Mouse (Mus musculus): ENCODE results near the gene Nin. TPM values are rescaled to one million over a fixed set of nuclear protein-coding genes. Genes with fewer than 3 reads are reported as not detected.
A peak's percentile ranks its signal among the peaks of the same experiment; 100 is the strongest.

Gene Nin
- polyA plus RNA-seq, 1 experiment from 2014 or later, result 14.8 TPM

DNA sequence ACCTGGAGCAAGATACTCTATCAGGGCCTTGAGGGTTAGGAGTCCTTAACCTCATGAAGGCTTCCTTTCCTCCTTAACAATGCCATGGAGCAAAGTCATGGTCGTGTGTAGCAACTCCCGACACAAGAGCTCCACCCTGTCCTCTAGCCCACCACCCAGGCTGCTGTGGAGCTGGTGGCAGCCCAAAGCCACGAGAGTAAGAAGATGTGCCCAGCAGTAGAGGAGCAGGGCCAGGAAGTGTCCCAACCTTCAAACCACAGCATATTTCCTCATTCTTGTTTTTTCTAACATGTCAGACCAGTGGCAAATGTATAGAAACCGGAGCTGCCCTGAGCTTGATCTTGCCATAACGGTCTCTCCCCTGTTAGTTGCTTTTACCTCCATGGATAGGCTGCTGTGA is 29.3 kb downstream of the Nin start:
- Histone ChIP-seq H3K4me2 (ENCODE audit: low read length) (no peak overlapping the region), H3K4me1 (ENCODE audit: control insufficient read depth, insufficient read depth, low read length) (no peaks in the 10 kb centered on the region), H3K4me3 (ENCODE audit: low read depth, low read length) (no peak overlapping the region), H3K9me3 (replicated peaks; ENCODE audit: control insufficient read depth, low read length) (no peaks in the 10 kb centered on the region), H3K27me3 (replicated peaks; ENCODE audit: control insufficient read depth, insufficient read depth, low read length) (no peaks in the 10 kb centered on the region), H3K27ac (ENCODE audit: low read depth, low read length) (no peak overlapping the region), H3K36me3 (ENCODE audit: control insufficient read depth, insufficient read depth, low read length) (peaks cover 5% of the 10 kb centered on the region; the same call in 1 of the 2 replicates), H3K9ac (ENCODE audit: low read length) (no peak overlapping the region)
- 93% methylated on average over 5 of the region's 5 CpGs for WGBS
- ATAC-seq (no peak), DNase-seq (ENCODE audit: low spot score) (no peak)

DNA sequence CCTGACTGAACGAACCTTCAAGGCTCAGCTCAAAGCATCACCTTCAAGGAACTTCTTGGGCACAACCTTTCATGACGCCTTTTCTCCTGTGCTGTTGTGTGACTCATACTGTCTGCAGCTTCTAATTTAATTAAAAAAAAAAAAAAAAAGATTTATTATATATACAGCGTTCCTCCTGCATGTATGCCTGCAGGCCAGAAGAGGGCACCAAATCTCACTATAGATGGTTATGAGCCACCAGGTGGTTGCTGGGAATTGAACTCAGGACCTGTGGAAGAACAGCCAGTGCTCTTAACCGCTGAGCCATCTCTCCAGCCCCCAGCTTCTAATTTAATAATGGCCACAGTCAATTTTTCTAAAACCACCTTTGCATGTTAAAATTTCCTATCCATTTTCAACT is 29.8 kb downstream of the Nin start:
- peaks cover 5% of the 10 kb centered on the region; the same call in 1 of the 2 replicates for H3K36me3 ChIP-seq (ENCODE audit: control insufficient read depth, insufficient read depth, low read length)
- no peaks in the 10 kb centered on the region for H3K27me3 ChIP-seq (replicated peaks; ENCODE audit: control insufficient read depth, insufficient read depth, low read length)
- H3K4me2 ChIP-seq (ENCODE audit: low read length), result no peak overlapping the region
- H3K4me1 ChIP-seq (ENCODE audit: control insufficient read depth, insufficient read depth, low read length), result no peaks in the 10 kb centered on the region
- no peak overlapping the region for H3K9ac ChIP-seq (ENCODE audit: low read length)
- no peaks in the 10 kb centered on the region for H3K9me3 ChIP-seq (replicated peaks; ENCODE audit: control insufficient read depth, low read length)
- DNase-seq (ENCODE audit: low spot score), result no peak
- H3K27ac ChIP-seq (ENCODE audit: low read depth, low read length), result no peak overlapping the region
- WGBS, result 95% methylated on average over 4 of the region's 4 CpGs
- ATAC-seq, result no peak
- no peak overlapping the region for H3K4me3 ChIP-seq (ENCODE audit: low read depth, low read length)

DNA sequence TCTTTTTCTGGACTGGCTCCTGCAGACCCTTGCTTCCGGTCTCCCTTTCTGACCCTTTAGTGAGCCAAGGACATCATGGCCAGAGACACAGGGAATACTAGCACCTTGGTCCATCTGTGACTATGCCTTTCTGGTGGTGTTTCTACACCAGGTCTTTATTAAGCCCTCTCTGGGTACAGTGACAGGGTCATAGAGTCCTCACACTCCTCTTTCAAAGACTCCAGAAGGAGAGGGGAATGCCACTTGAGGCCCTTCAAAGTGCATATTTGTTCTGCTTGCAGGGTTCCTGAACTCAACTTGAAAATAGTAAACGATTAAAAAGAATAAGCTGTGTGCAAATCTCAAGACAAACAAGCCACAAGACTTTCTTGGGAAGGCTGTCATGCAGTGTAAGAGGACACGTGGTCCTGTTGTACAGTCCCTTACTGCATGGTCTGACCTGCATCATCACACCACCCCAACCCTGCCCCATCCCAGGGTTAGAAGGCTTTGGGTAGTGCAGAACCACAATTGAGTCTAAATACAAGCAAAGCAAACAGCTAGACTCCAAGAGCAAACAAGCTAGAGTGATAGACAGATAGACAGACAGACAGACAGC is 30.5 kb downstream of the Nin start:
- no peaks in the 10 kb centered on the region for H3K27me3 ChIP-seq (replicated peaks; ENCODE audit: control insufficient read depth, insufficient read depth, low read length)
- 93% methylated on average over 3 of the region's 3 CpGs for WGBS

DNA sequence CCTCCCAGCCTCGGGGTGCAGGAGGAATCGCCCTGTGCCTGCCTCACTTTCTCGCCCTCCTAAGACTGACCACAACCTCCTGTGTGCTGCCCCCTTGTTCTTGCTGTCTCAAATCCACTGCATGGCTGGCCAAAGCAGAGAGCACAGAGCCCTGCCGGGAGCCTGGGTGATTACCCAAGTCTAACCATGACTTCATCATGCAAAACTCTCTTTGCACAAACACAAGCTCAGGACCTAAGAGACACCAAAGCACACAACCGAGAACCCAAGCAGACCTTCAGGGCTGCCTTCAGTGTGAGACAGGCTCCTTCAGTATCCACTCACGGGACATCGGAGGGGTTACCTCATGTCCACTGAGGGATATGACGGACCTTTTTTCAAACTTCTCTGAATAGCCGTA is 31.0 kb downstream of the Nin start:
- no peaks in the 10 kb centered on the region for H3K27me3 ChIP-seq (replicated peaks; ENCODE audit: control insufficient read depth, insufficient read depth, low read length)
- H3K4me1 ChIP-seq (ENCODE audit: control insufficient read depth, insufficient read depth, low read length), result no peaks in the 10 kb centered on the region
- no peak overlapping the region for H3K4me2 ChIP-seq (ENCODE audit: low read length)
- no peak overlapping the region for H3K9ac ChIP-seq (ENCODE audit: low read length)
- no peak overlapping the region for H3K4me3 ChIP-seq (ENCODE audit: low read depth, low read length)
- peaks cover 4% of the 10 kb centered on the region for H3K36me3 ChIP-seq (ENCODE audit: control insufficient read depth, insufficient read depth, low read length)
- ATAC-seq (no peak), DNase-seq (ENCODE audit: low spot score) (no peak)
- H3K27ac ChIP-seq (ENCODE audit: low read depth, low read length), result no peak overlapping the region
- 82% methylated on average over 9 of the region's 9 CpGs for WGBS
- no peaks in the 10 kb centered on the region for H3K9me3 ChIP-seq (replicated peaks; ENCODE audit: control insufficient read depth, low read length)

More for the DNA sequence above, 30.5 kb downstream of the Nin start:
- Histone ChIP-seq H3K4me2 (ENCODE audit: low read length) (no peak overlapping the region), H3K36me3 (ENCODE audit: control insufficient read depth, insufficient read depth, low read length) (no peaks in the 10 kb centered on the region), H3K4me1 (ENCODE audit: control insufficient read depth, insufficient read depth, low read length) (no peaks in the 10 kb centered on the region), H3K4me3 (ENCODE audit: low read depth, low read length) (no peak overlapping the region), H3K9ac (ENCODE audit: low read length) (no peak overlapping the region), H3K9me3 (replicated peaks; ENCODE audit: control insufficient read depth, low read length) (no peaks in the 10 kb centered on the region), H3K27ac (ENCODE audit: low read depth, low read length) (no peak overlapping the region)
- DNase-seq (ENCODE audit: low spot score) (no peak), ATAC-seq (no peak)

DNA sequence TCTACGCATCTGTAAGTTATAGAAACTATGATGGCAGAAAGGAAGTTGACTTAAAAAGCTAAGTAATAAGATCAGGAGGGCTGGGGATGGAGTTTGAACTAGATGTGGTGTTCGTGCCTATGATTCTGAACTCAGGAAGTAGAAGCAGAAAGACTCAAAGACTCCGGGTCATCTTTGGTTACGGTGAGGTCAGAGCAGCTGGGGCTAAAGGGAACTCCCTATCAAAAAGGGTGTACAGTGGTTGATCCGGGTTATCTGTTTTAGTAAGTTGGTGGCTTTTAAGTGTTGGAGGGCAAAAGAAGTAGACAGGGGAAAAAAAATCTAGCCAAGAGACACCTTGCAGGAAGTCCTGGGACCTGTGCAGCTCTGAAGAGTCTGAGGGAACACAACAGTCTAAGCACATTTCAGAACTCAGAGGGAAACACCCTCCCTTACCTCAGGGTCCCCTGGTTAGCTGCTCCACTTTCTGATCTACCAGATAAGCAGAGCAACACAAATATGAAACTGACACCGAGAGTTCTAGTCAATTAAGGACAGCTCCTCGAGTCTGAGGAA is 35.0 kb downstream of the Nin start:
- Histone ChIP-seq H3K27me3 (replicated peaks; ENCODE audit: control insufficient read depth, insufficient read depth, low read length) (no peaks in the 10 kb centered on the region), H3K9ac (ENCODE audit: low read length) (no peak overlapping the region), H3K4me1 (ENCODE audit: control insufficient read depth, insufficient read depth, low read length) (no peaks in the 10 kb centered on the region), H3K27ac (ENCODE audit: low read depth, low read length) (no peak overlapping the region), H3K4me2 (ENCODE audit: low read length) (no peak overlapping the region), H3K36me3 (ENCODE audit: control insufficient read depth, insufficient read depth, low read length) (peaks cover 14% of the 10 kb centered on the region), H3K9me3 (replicated peaks; ENCODE audit: control insufficient read depth, low read length) (no peaks in the 10 kb centered on the region), H3K4me3 (ENCODE audit: low read depth, low read length) (no peak overlapping the region)
- ATAC-seq (no peak), DNase-seq (ENCODE audit: low spot score) (no peak)
- WGBS, result 95% methylated on average over 7 of the region's 7 CpGs

DNA sequence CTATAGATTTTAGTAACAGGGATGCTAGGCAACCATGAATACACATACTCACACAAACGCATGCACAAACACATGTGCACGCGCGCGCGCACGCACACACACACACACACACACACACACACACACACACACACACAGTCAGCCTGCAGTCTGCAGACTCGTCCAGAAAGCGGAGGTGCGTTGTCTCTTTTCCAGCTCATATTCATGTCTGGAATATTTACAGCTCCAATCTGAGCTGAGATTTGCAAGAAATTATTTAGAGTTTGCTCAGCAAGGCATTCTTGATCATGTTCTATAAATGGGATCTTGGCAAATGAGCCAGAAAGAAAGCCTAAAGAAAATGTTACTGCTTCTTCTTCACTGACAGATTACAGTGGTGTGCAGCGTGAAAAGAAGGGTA is 37.0 kb downstream of the Nin start:
- Histone ChIP-seq H3K9me3 (replicated peaks; ENCODE audit: control insufficient read depth, low read length) (no peaks in the 10 kb centered on the region), H3K4me3 (ENCODE audit: low read depth, low read length) (no peak overlapping the region), H3K27ac (ENCODE audit: low read depth, low read length) (no peak overlapping the region), H3K9ac (ENCODE audit: low read length) (no peak overlapping the region), H3K4me2 (ENCODE audit: low read length) (no peak overlapping the region), H3K36me3 (ENCODE audit: control insufficient read depth, insufficient read depth, low read length) (peaks cover 14% of the 10 kb centered on the region), H3K4me1 (ENCODE audit: control insufficient read depth, insufficient read depth, low read length) (no peaks in the 10 kb centered on the region), H3K27me3 (replicated peaks; ENCODE audit: control insufficient read depth, insufficient read depth, low read length) (no peaks in the 10 kb centered on the region)
- ATAC-seq, result no peak
- 93% methylated on average over 11 of the region's 11 CpGs for WGBS
- no peak for DNase-seq (ENCODE audit: low spot score)

DNA sequence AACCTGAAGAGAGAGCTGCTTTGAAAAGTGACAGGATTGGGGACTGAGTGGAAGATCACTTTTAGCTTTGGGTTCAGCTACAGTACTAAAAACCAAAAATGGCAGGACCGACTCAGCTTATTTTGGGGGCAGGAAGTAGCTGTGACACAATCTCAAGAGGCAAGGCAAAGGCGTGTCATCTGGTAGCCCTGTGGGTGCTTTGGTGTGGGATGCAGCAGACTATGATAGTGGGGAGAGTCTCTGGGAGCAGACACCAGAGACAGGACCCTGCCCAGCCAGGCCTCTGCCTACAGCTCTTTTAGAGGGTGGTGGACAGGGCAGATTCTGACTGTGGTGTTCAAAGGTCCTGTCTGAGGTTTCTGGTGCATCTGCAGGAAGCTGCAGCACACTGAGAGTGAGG is 38.5 kb downstream of the Nin start:
- Histone ChIP-seq H3K27me3 (replicated peaks; ENCODE audit: control insufficient read depth, insufficient read depth, low read length) (no peaks in the 10 kb centered on the region), H3K9me3 (replicated peaks; ENCODE audit: control insufficient read depth, low read length) (no peaks in the 10 kb centered on the region), H3K4me1 (ENCODE audit: control insufficient read depth, insufficient read depth, low read length) (peaks cover 13% of the 10 kb centered on the region), H3K36me3 (ENCODE audit: control insufficient read depth, insufficient read depth, low read length) (peaks cover 14% of the 10 kb centered on the region), H3K4me3 (ENCODE audit: low read depth, low read length) (no peak overlapping the region), H3K9ac (ENCODE audit: low read length) (no peak overlapping the region), H3K4me2 (ENCODE audit: low read length) (no peak overlapping the region), H3K27ac (ENCODE audit: low read depth, low read length) (no peak overlapping the region)
- 88% methylated on average over 2 of the region's 2 CpGs for WGBS
- DNase-seq (ENCODE audit: low spot score) (no peak), ATAC-seq (no peak)

DNA sequence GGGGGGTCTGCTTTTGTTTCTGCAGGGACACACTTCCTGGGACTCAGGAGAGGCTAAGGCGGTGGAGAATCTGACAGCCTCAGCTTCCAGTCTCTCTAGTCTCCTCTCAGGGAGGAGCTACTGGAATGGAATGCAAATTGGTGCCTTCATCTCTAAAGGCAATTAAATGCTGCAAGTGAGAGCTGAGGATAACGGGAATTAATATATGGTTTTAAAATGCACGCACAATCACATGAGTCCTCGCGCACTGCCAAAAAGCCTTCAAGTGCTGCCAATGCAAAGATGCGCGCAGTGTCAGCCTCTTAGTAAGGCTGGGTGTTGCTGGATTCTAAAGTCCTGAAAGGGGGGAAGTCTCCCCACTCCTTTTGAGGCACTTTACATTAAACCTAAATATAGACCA is 42.6 kb downstream of the Nin start:
- Histone ChIP-seq H3K4me3 (ENCODE audit: low read depth, low read length) (no peak overlapping the region), H3K36me3 (ENCODE audit: control insufficient read depth, insufficient read depth, low read length) (no peaks in the 10 kb centered on the region), H3K4me2 (ENCODE audit: low read length) (peak overlapping the region; percentile 32), H3K27ac (ENCODE audit: low read depth, low read length) (peak overlapping the region; percentile 58), H3K4me1 (ENCODE audit: control insufficient read depth, insufficient read depth, low read length) (peaks cover 37% of the 10 kb centered on the region), H3K27me3 (replicated peaks; ENCODE audit: control insufficient read depth, insufficient read depth, low read length) (no peaks in the 10 kb centered on the region), H3K9me3 (replicated peaks; ENCODE audit: control insufficient read depth, low read length) (no peaks in the 10 kb centered on the region), H3K9ac (ENCODE audit: low read length) (no peak overlapping the region)
- WGBS, result 22% methylated on average over 7 of the region's 7 CpGs
- DNase-seq (ENCODE audit: low spot score), result peak; percentile 84
- peak; percentile 75 for ATAC-seq

DNA sequence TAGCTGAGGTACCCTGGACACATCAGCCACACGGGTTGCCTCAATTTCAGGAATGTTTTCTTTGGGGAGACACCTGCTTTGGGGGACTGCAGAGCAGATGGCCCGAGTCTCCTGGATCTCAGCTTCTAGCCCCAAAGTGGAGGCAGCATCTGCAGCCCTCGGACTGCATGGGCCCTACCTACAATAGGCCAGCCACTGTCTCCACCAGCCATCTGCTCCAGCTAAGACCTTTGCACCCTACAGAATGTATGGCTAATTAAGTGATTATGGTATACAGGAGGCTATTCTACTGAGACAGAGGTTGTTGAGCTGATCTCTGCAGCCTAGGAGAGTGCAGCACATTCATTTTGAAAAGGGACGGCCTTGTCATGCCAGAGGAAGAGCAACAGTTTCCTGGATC is 43.2 kb downstream of the Nin start:
- no peaks in the 10 kb centered on the region for H3K9me3 ChIP-seq (replicated peaks; ENCODE audit: control insufficient read depth, low read length)
- no peak overlapping the region for H3K4me3 ChIP-seq (ENCODE audit: low read depth, low read length)
- no peaks in the 10 kb centered on the region for H3K27me3 ChIP-seq (replicated peaks; ENCODE audit: control insufficient read depth, insufficient read depth, low read length)
- ATAC-seq, result peak; percentile 16
- 16% methylated on average over 4 of the region's 4 CpGs for WGBS
- no peaks in the 10 kb centered on the region for H3K36me3 ChIP-seq (ENCODE audit: control insufficient read depth, insufficient read depth, low read length)
- no peak overlapping the region for H3K9ac ChIP-seq (ENCODE audit: low read length)
- peaks cover 37% of the 10 kb centered on the region for H3K4me1 ChIP-seq (ENCODE audit: control insufficient read depth, insufficient read depth, low read length)
- peak overlapping the region; percentile 58 for H3K27ac ChIP-seq (ENCODE audit: low read depth, low read length)
- DNase-seq (ENCODE audit: low spot score), result no peak
- peak overlapping the region; percentile 32 for H3K4me2 ChIP-seq (ENCODE audit: low read length)

Data from forebrain, embryonic 14.5 days (tissue).